Mouse (Mus musculus) thymus, adult 2 months (tissue): ENCODE measurements around the gene Ctsk.

ENCODE experiments used
- CTCF ChIP-seq: fragments of 200-500 bp; IDR thresholded peaks from 2 replicates; pipeline ENCODE4 v1.5.1; 2012; ENCODE audit warnings: mild to moderate bottlenecking, control low read depth, low read length, moderate library complexity, borderline replicate concordance; ENCODE audit not compliant: control insufficient read depth, poor library complexity, insufficient read depth; ENCODE audit errors: extremely low read depth
- POLR2A ChIP-seq: fragments of 200-500 bp; IDR thresholded peaks from 2 replicates; pipeline ENCODE4 v1.6.1; 2012; ENCODE audit warnings: mild to moderate bottlenecking, low read length, control low read depth, moderate library complexity; ENCODE audit not compliant: control insufficient read depth, poor library complexity, insufficient read depth; ENCODE audit errors: extremely low read depth

DNA sequence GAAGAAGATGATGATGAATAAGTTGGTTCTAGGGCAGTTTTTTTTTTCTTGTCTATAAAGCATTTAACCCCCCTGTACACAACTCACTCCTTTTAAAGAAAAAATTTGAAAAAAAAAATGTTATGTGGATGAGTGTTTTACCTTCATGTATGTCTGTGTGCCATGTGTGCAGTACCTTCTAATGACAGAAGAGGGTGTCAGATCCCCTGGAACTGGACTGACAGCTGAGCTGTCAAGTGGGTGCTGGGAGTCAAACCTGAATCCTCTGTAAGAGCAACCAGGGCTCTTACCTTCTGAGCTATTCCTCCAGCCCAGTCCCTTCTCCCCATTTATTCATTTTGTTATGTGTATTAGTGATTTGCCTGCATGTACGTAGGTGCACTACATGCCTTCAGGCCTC, 32.0 kb downstream of the Ctsk start:
- TF ChIP-seq CTCF (no peak), POLR2A (no peak)
